Mouse (Mus musculus) thymus, adult 2 months (tissue): ENCODE measurements around the gene Slc10a7. TPM values are rescaled to one million over a fixed set of nuclear protein-coding genes. Genes with fewer than 3 reads are reported as not detected.
"Not testable (repeated sequence)": the region's sequence is repeated elsewhere in the genome, so short reads cannot be mapped to it uniquely, and the experiment has no call there.

Source experiments
- DNase-seq: peaks from one replicate; pipeline ENCODE4 v3.0.0; 2021
- H3K27ac ChIP-seq: fragments of 200-500 bp; 2 replicates; pipeline ENCODE4 v1.5.1; 2012; ENCODE audit warnings: low read length, control low read depth; ENCODE audit not compliant: control insufficient read depth, insufficient read depth
- H3K27me3 ChIP-seq: fragments of 200-500 bp; 2 replicates; pipeline ENCODE4 v1.6.1; 2012; ENCODE audit warnings: mild to moderate bottlenecking, low read length, moderate library complexity, mixed read lengths; ENCODE audit not compliant: control insufficient read depth, insufficient read depth
- H3K36me3 ChIP-seq: fragments of 200-500 bp; 2 replicates; pipeline ENCODE4 v1.6.1; 2012; ENCODE audit warnings: mild to moderate bottlenecking, low read length, moderate library complexity; ENCODE audit not compliant: control insufficient read depth, insufficient read depth
- H3K4me1 ChIP-seq: fragments of 200-500 bp; replicated peaks from 2 replicates; pipeline ENCODE4 v1.6.1; 2012; ENCODE audit warnings: low read length; ENCODE audit not compliant: control insufficient read depth, insufficient read depth
- H3K4me3 ChIP-seq: fragments of 200-500 bp; 2 replicates; pipeline ENCODE4 v1.5.1; 2012; ENCODE audit warnings: mild to moderate bottlenecking, low read length, control low read depth, moderate library complexity; ENCODE audit not compliant: control insufficient read depth, insufficient read depth
- CTCF ChIP-seq: fragments of 200-500 bp; IDR thresholded peaks from 2 replicates; pipeline ENCODE4 v1.5.1; 2012; ENCODE audit warnings: mild to moderate bottlenecking, control low read depth, low read length, moderate library complexity, borderline replicate concordance; ENCODE audit not compliant: control insufficient read depth, poor library complexity, insufficient read depth; ENCODE audit errors: extremely low read depth
- POLR2A ChIP-seq: fragments of 200-500 bp; IDR thresholded peaks from 2 replicates; pipeline ENCODE4 v1.6.1; 2012; ENCODE audit warnings: mild to moderate bottlenecking, low read length, control low read depth, moderate library complexity; ENCODE audit not compliant: control insufficient read depth, poor library complexity, insufficient read depth; ENCODE audit errors: extremely low read depth
- WGBS: fragments of 180-500 bp; shearing (Covaris S2); methylation state at CpG from one replicate; pipeline ENCODE4 v1.1.7; 2018; 5-methylcytosine and 5-hydroxymethylcytosine counted together
- polyA plus RNA-seq: library from polyadenylated mRNA; depleted of rRNA; stranded (reverse); fragments of >200 nt; gene quantifications from 2 replicates; pipeline ENCODE4 v1.2.3, GENCODE M21; 2012

The Slc10a7 gene
- polyA plus RNA-seq, 1 experiment = 22.1 TPM

- no peak for DNase-seq
- Histone ChIP-seq H3K36me3 (no peaks in the 10 kb centered on the region), H3K27me3 (no peaks in the 10 kb centered on the region), H3K4me1 (no peaks in the 10 kb centered on the region), H3K4me3 (no peak overlapping the region), H3K27ac (no peak overlapping the region)
- no peak for TF ChIP-seq CTCF
- TF ChIP-seq POLR2A = no peak
- 90% methylated on average over 4 of the region's 4 CpGs for WGBS
Measured at GRCm38 (mm10) chr8:78714880-78715279, 205.7 kb downstream of the Slc10a7 start.

- 93% methylated on average over 7 of the region's 7 CpGs for WGBS
- TF ChIP-seq POLR2A = no peak
- no peak for TF ChIP-seq CTCF
- H3K4me3 ChIP-seq = no peak overlapping the region
- H3K36me3 ChIP-seq = no peaks in the 10 kb centered on the region
- no peaks in the 10 kb centered on the region for H3K27me3 ChIP-seq
- H3K27ac ChIP-seq = no peak overlapping the region
- DNase-seq = no peak
- H3K4me1 ChIP-seq = no peaks in the 10 kb centered on the region
Measured at GRCm38 (mm10) chr8:78716546-78716945, 207.4 kb downstream of the Slc10a7 start.

- H3K27me3 ChIP-seq = not testable (repeated sequence)
Measured at GRCm38 (mm10) chr8:78717191-78717590, 208.0 kb downstream of the Slc10a7 start.

GRCm38 (mm10) chr8:78719279-78720040, 210.3 kb downstream of the Slc10a7 start:
- no peak overlapping the region for H3K27ac ChIP-seq

More at GRCm38 (mm10) chr8:78717191-78717590, 208.0 kb downstream of the Slc10a7 start:
- 11% methylated on average over 10 of the region's 10 CpGs for WGBS
- H3K4me1 ChIP-seq, H3K27ac ChIP-seq, H3K4me3 ChIP-seq, DNase-seq, H3K36me3 ChIP-seq: not testable (repeated sequence)

GRCm38 (mm10) chr8:78720041-78720414, 210.9 kb downstream of the Slc10a7 start:
- DNase-seq = no peak
- H3K27ac ChIP-seq = no peak overlapping the region
- no peaks in the 10 kb centered on the region for H3K27me3 ChIP-seq
- no peaks in the 10 kb centered on the region for H3K4me1 ChIP-seq
- TF ChIP-seq POLR2A (no peak), CTCF (no peak)
- no peak overlapping the region for H3K4me3 ChIP-seq
- WGBS = 94% methylated on average over 8 of the region's 8 CpGs
- no peaks in the 10 kb centered on the region for H3K36me3 ChIP-seq

More at GRCm38 (mm10) chr8:78719279-78720040, 210.3 kb downstream of the Slc10a7 start:
- DNase-seq = no peak
- Histone ChIP-seq H3K36me3 (no peaks in the 10 kb centered on the region), H3K4me3 (no peak overlapping the region), H3K4me1 (no peaks in the 10 kb centered on the region), H3K27me3 (no peaks in the 10 kb centered on the region)
- TF ChIP-seq POLR2A (no peak), CTCF (no peak)
- 97% methylated on average over 10 of the region's 10 CpGs for WGBS

- H3K27ac ChIP-seq = no peak overlapping the region
- DNase-seq = no peak
- no peaks in the 10 kb centered on the region for H3K27me3 ChIP-seq
- TF ChIP-seq POLR2A (no peak), CTCF (no peak)
- WGBS = 97% methylated on average over 5 of the region's 5 CpGs
- H3K4me1 ChIP-seq = no peaks in the 10 kb centered on the region
- no peak overlapping the region for H3K4me3 ChIP-seq
- H3K36me3 ChIP-seq = no peaks in the 10 kb centered on the region
Measured at GRCm38 (mm10) chr8:78721576-78721975, 212.4 kb downstream of the Slc10a7 start.

- no peak for TF ChIP-seq CTCF
- TF ChIP-seq POLR2A = no peak
- Histone ChIP-seq H3K27me3 (no peaks in the 10 kb centered on the region), H3K4me3 (no peak overlapping the region), H3K27ac (no peak overlapping the region), H3K4me1 (no peaks in the 10 kb centered on the region), H3K36me3 (no peaks in the 10 kb centered on the region)
- 95% methylated on average over 7 of the region's 7 CpGs for WGBS
- no peak for DNase-seq
Measured at GRCm38 (mm10) chr8:78722201-78722600, 213.1 kb downstream of the Slc10a7 start.
